Mouse (Mus musculus) lung, postnatal 0 days (tissue): ENCODE measurements at regions not wholly inside any gene's neighbourhood (a gene's known extent, or its start where the extent isn't known, plus 50 kb on each side); places are given as distances from the start of the nearest gene placed in this dataset.

Experiments
- CTCF ChIP-seq: IDR thresholded peaks from 2 replicates; pipeline ENCODE4 v1.5.1; 2016; ENCODE audit warnings: antibody characterized with exemption, mild to moderate bottlenecking
- EP300 ChIP-seq: IDR thresholded peaks from 2 replicates; pipeline ENCODE4 v1.6.1; 2016; ENCODE audit warnings: antibody characterized with exemption, mild to moderate bottlenecking, control low read depth

- TF ChIP-seq CTCF (no peak), EP300 (no peak)
These were observed 107.0 kb downstream of the Nup35 start for GRCm38 (mm10) chr2:80724085-80724484.
